Mouse (Mus musculus) kidney, embryonic 16.5 days (tissue): ENCODE data around the gene Tmcc3. TPM values are rescaled to one million over a fixed set of nuclear protein-coding genes. Genes with fewer than 3 reads are reported as not detected.

Experiments used
- ATAC-seq: fragments of 200-750 bp; cut with Nextera tagmentation; 2 replicates; pipeline ENCODE4 v1.8.0; 2017; ENCODE audit warnings: moderate TSS enrichment; ENCODE audit not compliant: low FRiP score, low TSS enrichment
- H3K27ac ChIP-seq: fragments of 300-500 bp; sonication (generic); 2 replicates; pipeline ENCODE4 v1.5.1; 2014; ENCODE audit warnings: low read length
- H3K27me3 ChIP-seq: fragments of 300-500 bp; sonication (generic); 2 replicates; pipeline ENCODE4 v1.6.1; 2014; ENCODE audit warnings: low read length, control low read depth, mixed read lengths; ENCODE audit not compliant: insufficient read depth
- H3K36me3 ChIP-seq: fragments of 300-500 bp; sonication (generic); 2 replicates; pipeline ENCODE4 v1.6.1; 2014; ENCODE audit warnings: low read length, control low read depth, mixed read lengths; ENCODE audit not compliant: insufficient read depth
- H3K4me1 ChIP-seq: fragments of 300-500 bp; sonication (generic); 2 replicates; pipeline ENCODE4 v1.6.1; 2014; ENCODE audit warnings: low read length, control low read depth, mixed read lengths; ENCODE audit not compliant: insufficient read depth
- H3K4me2 ChIP-seq: fragments of 300-500 bp; sonication (generic); replicated peaks from 2 replicates; pipeline ENCODE4 v1.6.1; 2014; ENCODE audit warnings: low read depth, low read length
- H3K4me3 ChIP-seq: fragments of 300-500 bp; sonication (generic); 2 replicates; pipeline ENCODE4 v1.5.1; 2014; ENCODE audit warnings: mild to moderate bottlenecking, low read length
- H3K9ac ChIP-seq: fragments of 300-500 bp; sonication (generic); replicated peaks from 2 replicates; pipeline ENCODE4 v1.6.1; 2014; ENCODE audit warnings: low read length
- H3K9me3 ChIP-seq: fragments of 300-500 bp; sonication (generic); 2 replicates; pipeline ENCODE4 v1.6.1; 2016; ENCODE audit warnings: low read length, control low read depth
- WGBS: fragments of 180-500 bp; shearing (Covaris S2); extraction: QIAGEN DNeasy Blood & Tissue Kit; methylation state at CpG from one replicate; pipeline ENCODE4 v1.1.7; 2014; 5-methylcytosine and 5-hydroxymethylcytosine counted together
- polyA plus RNA-seq: library from polyadenylated mRNA; unstranded; fragments of >200 nt; fragmentation: Nextera tagmentation; extraction: Ambion mirVana; gene quantifications from 2 replicates; pipeline ENCODE4 v1.2.1, GENCODE M21; 2015

Tmcc3 gene
- polyA plus RNA-seq, 1 experiment from 2014 or later: 8.0 TPM

- H3K27me3 ChIP-seq: no peaks in the 10 kb centered on the region
- peaks cover 4% of the 10 kb centered on the region; the same call in 1 of the 2 replicates for H3K4me1 ChIP-seq
- H3K9ac ChIP-seq: no peak overlapping the region
- H3K4me2 ChIP-seq: no peak overlapping the region
- ATAC-seq: no peak
- H3K36me3 ChIP-seq: no peaks in the 10 kb centered on the region
- H3K27ac ChIP-seq: no peak overlapping the region
- H3K4me3 ChIP-seq: no peak overlapping the region
- 83% methylated on average over 9 of the region's 9 CpGs for WGBS
- H3K9me3 ChIP-seq: no peaks in the 10 kb centered on the region
Observed at GRCm38 (mm10) chr10:94571927-94572620, 260.3 kb downstream of the Tmcc3 start.

GRCm38 (mm10) chr10:94572772-94573171 is 261.0 kb downstream of the Tmcc3 start:
- Histone ChIP-seq H3K27ac (no peak overlapping the region), H3K9ac (no peak overlapping the region), H3K9me3 (no peaks in the 10 kb centered on the region), H3K4me1 (peaks cover 4% of the 10 kb centered on the region; the same call in 1 of the 2 replicates), H3K4me3 (no peak overlapping the region), H3K36me3 (no peaks in the 10 kb centered on the region), H3K27me3 (no peaks in the 10 kb centered on the region), H3K4me2 (no peak overlapping the region)
- ATAC-seq: no peak
- 51% methylated on average over 12 of the region's 12 CpGs for WGBS

DNA sequence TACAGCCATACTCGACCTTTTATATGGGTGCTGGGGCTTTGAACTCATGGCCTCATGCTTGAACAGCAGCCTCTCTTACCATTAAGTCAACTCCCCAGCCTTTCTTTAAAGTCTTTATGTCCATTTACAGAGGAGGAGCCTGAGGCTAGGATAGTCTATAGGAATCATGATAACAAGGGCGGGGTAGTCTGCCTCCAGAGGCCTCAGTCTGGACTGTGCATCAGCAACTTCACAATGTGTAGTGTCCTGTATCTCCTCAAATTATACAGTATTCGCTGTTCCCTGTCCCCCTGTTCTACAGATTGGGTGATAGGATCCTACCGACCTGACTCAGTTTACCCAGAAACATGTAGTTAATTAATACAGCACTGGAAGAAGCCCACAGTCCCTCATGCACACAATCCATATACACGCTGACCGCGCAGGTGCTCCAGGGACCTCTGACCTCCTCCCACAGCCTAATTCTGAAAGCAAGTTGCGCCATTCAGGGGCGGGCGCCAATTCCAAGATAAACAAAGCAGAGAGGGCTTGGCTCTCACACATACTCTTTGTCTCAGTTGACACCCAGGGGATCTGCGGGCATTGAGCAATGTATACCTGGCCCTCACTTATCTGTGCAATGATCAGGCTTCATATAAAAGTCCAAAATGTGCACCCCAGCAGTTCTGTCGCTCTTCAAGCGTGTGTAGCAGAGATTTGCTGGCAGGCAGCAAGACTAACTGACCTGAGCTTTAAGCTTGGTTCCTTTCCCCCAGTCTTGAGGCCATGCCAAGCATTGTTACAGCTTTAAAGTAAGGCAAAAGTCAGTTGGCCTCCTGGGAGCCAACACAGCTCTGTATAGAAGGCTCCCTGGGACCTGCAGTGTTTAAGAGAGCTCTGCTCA is 262.9 kb downstream of the Tmcc3 start:
- H3K9me3 ChIP-seq: no peaks in the 10 kb centered on the region
- H3K4me1 ChIP-seq: peaks cover 4% of the 10 kb centered on the region; the same call in 1 of the 2 replicates
- H3K36me3 ChIP-seq: no peaks in the 10 kb centered on the region
- H3K27ac ChIP-seq: no peak overlapping the region
- H3K4me2 ChIP-seq: no peak overlapping the region
- 85% methylated on average over 13 of the region's 13 CpGs for WGBS
- no peak overlapping the region for H3K9ac ChIP-seq
- no peak for ATAC-seq
- H3K27me3 ChIP-seq: no peaks in the 10 kb centered on the region
- no peak overlapping the region for H3K4me3 ChIP-seq

DNA sequence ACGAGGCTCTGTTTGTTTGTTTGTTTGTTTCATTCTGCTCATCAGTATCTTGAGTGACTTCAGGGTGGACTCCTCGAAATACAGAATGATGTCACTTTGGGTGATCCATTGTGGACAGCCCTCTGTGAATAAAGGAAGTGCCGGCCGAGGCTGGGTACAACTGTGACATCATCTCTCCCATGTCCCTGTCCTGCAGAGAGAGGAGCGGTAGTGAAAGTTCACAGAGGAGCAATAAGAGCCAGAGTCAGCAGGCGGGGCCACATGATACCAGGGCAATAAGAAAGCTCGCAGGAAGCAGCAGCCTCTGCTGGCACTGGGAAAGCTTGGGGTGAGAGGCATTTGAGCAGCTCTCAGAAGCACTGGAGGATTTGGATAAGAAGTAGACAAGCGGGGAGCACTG is 264.2 kb downstream of the Tmcc3 start:
- Histone ChIP-seq H3K4me3 (no peak overlapping the region), H3K9ac (no peak overlapping the region), H3K4me2 (no peak overlapping the region), H3K27me3 (no peaks in the 10 kb centered on the region), H3K9me3 (no peaks in the 10 kb centered on the region), H3K4me1 (peaks cover 4% of the 10 kb centered on the region; the same call in 1 of the 2 replicates), H3K27ac (no peak overlapping the region), H3K36me3 (no peaks in the 10 kb centered on the region)
- no peak for ATAC-seq
- WGBS: 35% methylated on average over 8 of the region's 8 CpGs

DNA sequence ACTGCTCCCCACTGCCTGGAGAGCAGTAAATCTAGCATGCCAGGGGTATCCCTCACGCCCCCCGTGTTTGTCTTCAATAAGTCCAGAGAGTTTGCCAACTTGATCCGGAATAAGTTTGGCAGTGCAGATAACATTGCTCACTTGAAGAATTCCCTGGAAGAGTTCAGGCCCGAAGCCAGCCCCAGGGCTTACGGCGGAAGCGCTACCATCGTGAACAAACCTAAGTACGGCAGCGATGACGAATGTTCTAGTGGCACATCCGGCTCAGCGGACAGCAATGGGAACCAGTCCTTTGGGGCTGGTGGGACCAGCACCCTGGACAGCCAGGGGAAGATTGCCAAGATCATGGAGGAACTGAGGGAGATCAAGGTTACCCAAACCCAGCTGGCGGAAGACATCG is 267.1 kb downstream of the Tmcc3 start:
- Histone ChIP-seq H3K4me3 (no peak overlapping the region), H3K4me1 (peaks cover 4% of the 10 kb centered on the region; the same call in 1 of the 2 replicates), H3K9ac (no peak overlapping the region), H3K27me3 (no peaks in the 10 kb centered on the region), H3K27ac (no peak overlapping the region), H3K9me3 (no peaks in the 10 kb centered on the region), H3K4me2 (no peak overlapping the region), H3K36me3 (no peaks in the 10 kb centered on the region)
- 89% methylated on average over 15 of the region's 15 CpGs for WGBS
- ATAC-seq: no peak

GRCm38 (mm10) chr10:94581384-94581783 is 269.6 kb downstream of the Tmcc3 start:
- H3K36me3 ChIP-seq: no peaks in the 10 kb centered on the region
- no peak overlapping the region for H3K4me2 ChIP-seq
- H3K9me3 ChIP-seq: no peaks in the 10 kb centered on the region
- 92% methylated on average over 3 of the region's 3 CpGs for WGBS
- no peak overlapping the region for H3K27ac ChIP-seq
- ATAC-seq: no peak
- H3K4me1 ChIP-seq: no peaks in the 10 kb centered on the region
- no peak overlapping the region for H3K4me3 ChIP-seq
- no peak overlapping the region for H3K9ac ChIP-seq
- H3K27me3 ChIP-seq: no peaks in the 10 kb centered on the region

DNA sequence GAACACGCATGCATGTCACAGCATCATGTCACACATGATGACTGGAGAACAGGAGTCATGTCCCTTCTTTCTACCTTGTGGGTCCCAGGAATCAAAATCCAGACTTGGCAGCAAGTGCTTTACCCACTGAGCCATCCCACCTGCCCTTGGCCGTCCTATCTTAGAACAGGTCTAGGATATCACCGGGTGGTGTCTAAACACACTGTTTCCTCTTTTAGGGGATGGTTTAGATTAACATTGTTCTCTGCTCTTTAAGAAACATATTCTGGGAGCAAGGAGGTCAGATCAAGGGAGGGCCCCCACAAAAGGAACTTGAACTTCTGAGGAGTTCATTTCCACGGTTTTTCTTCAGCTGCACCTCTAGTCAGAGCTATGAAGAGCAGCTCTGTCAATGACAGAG is 272.0 kb downstream of the Tmcc3 start:
- no peak overlapping the region for H3K4me3 ChIP-seq
- H3K27me3 ChIP-seq: no peaks in the 10 kb centered on the region
- no peak overlapping the region for H3K9ac ChIP-seq
- H3K4me1 ChIP-seq: no peaks in the 10 kb centered on the region
- H3K27ac ChIP-seq: no peak overlapping the region
- no peaks in the 10 kb centered on the region for H3K9me3 ChIP-seq
- ATAC-seq: no peak
- H3K4me2 ChIP-seq: no peak overlapping the region
- no peaks in the 10 kb centered on the region for H3K36me3 ChIP-seq
- 77% methylated on average over 4 of the region's 4 CpGs for WGBS

DNA sequence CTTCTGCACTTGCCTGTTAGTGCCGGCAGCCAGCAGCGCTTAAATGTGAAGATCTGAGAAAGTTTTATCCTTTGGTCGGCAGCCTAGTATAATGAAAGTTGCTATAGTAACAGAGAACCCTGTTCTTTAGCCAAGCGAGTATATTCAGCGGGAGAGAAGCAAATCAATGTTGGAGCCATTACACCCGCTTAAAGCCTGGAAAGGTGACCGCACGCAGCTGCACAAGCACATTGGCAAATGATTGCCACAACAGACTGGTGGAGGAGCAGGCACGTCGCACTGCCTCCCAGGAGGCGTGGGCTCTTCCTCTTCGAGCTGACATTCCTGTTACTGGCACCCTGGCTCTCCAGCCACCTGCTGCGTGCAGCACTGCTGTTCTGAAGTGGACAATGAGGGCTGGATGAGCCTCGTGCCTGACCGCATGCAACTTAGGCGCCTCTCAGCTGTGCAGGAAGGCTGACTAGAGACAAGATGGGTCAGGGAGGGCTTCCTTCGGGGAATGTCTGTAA is 273.2 kb downstream of the Tmcc3 start:
- H3K27me3 ChIP-seq: no peaks in the 10 kb centered on the region
- no peak overlapping the region for H3K9ac ChIP-seq
- H3K27ac ChIP-seq: no peak overlapping the region
- peak; percentile 72 for ATAC-seq
- H3K36me3 ChIP-seq: no peaks in the 10 kb centered on the region
- H3K4me3 ChIP-seq: no peak overlapping the region
- H3K9me3 ChIP-seq: no peaks in the 10 kb centered on the region
- 66% methylated on average over 17 of the region's 17 CpGs for WGBS
- no peaks in the 10 kb centered on the region for H3K4me1 ChIP-seq
- H3K4me2 ChIP-seq: no peak overlapping the region

DNA sequence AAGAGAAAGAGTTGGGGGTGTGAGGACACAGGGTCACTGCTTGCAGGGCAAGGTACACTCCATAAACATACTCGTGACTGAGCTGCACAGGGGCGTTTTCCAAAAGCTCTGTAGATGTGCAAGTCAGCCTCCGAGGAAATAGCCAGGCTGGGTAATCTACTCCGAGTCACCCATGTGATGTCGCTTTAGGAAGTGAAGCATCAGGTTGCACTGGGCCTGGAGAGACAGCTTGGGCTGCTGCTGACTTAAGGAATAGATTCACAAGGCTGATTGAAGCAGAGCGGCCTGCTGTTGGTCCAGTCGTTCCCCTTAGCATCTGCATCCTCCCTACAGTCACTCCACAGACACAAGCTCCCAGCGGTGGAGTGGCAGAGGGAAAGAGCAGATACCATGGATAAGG is 274.1 kb downstream of the Tmcc3 start:
- Histone ChIP-seq H3K9me3 (no peaks in the 10 kb centered on the region), H3K27me3 (no peaks in the 10 kb centered on the region), H3K4me2 (no peak overlapping the region), H3K4me3 (no peak overlapping the region), H3K36me3 (no peaks in the 10 kb centered on the region), H3K27ac (no peak overlapping the region), H3K9ac (no peak overlapping the region), H3K4me1 (no peaks in the 10 kb centered on the region)
- no peak for ATAC-seq
- WGBS: 39% methylated on average over 8 of the region's 8 CpGs

GRCm38 (mm10) chr10:94588976-94589375 is 277.2 kb downstream of the Tmcc3 start:
- no peak for ATAC-seq
- H3K27me3 ChIP-seq: no peaks in the 10 kb centered on the region
- no peak overlapping the region for H3K4me3 ChIP-seq
- H3K4me1 ChIP-seq: no peaks in the 10 kb centered on the region
- H3K9me3 ChIP-seq: no peaks in the 10 kb centered on the region
- H3K36me3 ChIP-seq: no peaks in the 10 kb centered on the region
- H3K9ac ChIP-seq: no peak overlapping the region
- WGBS: 96% methylated on average over 5 of the region's 5 CpGs
- H3K4me2 ChIP-seq: no peak overlapping the region
- H3K27ac ChIP-seq: no peak overlapping the region
